Mouse (Mus musculus) megakaryocyte, embryonic 14.5 days (primary cell): ENCODE results near the gene Lmbrd1.
"Not testable (repeated sequence)": the region's sequence is repeated elsewhere in the genome, so short reads cannot be mapped to it uniquely, and the experiment has no call there.

Experiments used
- FLI1 ChIP-seq: IDR thresholded peaks from 2 replicates; pipeline ENCODE4 v1.6.1; 2012; ENCODE audit warnings: low read length, inconsistent platforms, mixed read lengths
- GATA1 ChIP-seq: IDR thresholded peaks from 3 replicates; pipeline ENCODE4 v1.6.1; 2012; ENCODE audit warnings: mixed read lengths, low read length, inconsistent platforms, borderline replicate concordance

GRCm38 (mm10) chr1:24807971-24808370 lies 129.5 kb downstream of the Lmbrd1 start:
- not testable (repeated sequence) for TF ChIP-seq GATA1, FLI1
